Mouse (Mus musculus): ENCODE measurements around the gene Rpp40. TPM values are rescaled to one million over a fixed set of nuclear protein-coding genes. Genes with fewer than 3 reads are reported as not detected.

Gene Rpp40
- 25.5 and 27.0 TPM in 2 replicates for polyA plus RNA-seq (2015; fragmentation: Nextera tagmentation; extraction: Ambion mirVana)

GRCm38 (mm10) chr13:35905879-35906481, at the start of gene Rpp40:
Rpp40 (minus strand) TSS chr13:35906359.

Other genes starting within 250 kb of the Rpp40 start
- 8.9 and 9.7 TPM in 2 replicates for gene Cdyl, start 246.5 kb downstream of the Rpp40 start, polyA plus RNA-seq (2015; fragmentation: Nextera tagmentation; extraction: Ambion mirVana)
- 0.36 and 0.96 TPM in 2 replicates for gene Ppp1r3g, start 52.5 kb upstream of the Rpp40 start, polyA plus RNA-seq (2015; fragmentation: Nextera tagmentation; extraction: Ambion mirVana)
- gene Fars2, start 211.1 kb upstream of the Rpp40 start, polyA plus RNA-seq (2015; fragmentation: Nextera tagmentation; extraction: Ambion mirVana) = 54.9 and 78.9 TPM in 2 replicates
- 40.4 and 47.5 TPM in 2 replicates for gene Lyrm4, start 211.2 kb upstream of the Rpp40 start, polyA plus RNA-seq (2015; fragmentation: Nextera tagmentation; extraction: Ambion mirVana)